Mouse (Mus musculus) adrenal gland, postnatal 10 days (tissue): ENCODE data around the gene Dmxl2. TPM values are rescaled to one million over a fixed set of nuclear protein-coding genes. Genes with fewer than 3 reads are reported as not detected.

ENCODE experiments used
- DNase-seq: peaks from one replicate; pipeline ENCODE4 v3.0.0; 2021; ENCODE audit warnings: mixed read lengths
- long read RNA-seq, 2 experiments: library from polyadenylated mRNA; stranded (forward); transcript quantifications; one replicate each; pipeline ENCODE4 v2.0.0; 2021
- total RNA-seq, 2 experiments: library from RNA; stranded (reverse); gene quantifications; 2 replicates each; pipeline ENCODE4 v1.2.3; 2021

The Dmxl2 gene
- 10 to 100 TPM; 11.7 to 15.2 TPM for total RNA-seq
- long read RNA-seq, experiment 1, partial matches to known transcripts = 3 of 3 reads
- long read RNA-seq, experiment 1, other reads (novel, unspliced or antisense) = 0 of 3 reads
- long read RNA-seq, experiment 2 = 0 reads

DNA sequence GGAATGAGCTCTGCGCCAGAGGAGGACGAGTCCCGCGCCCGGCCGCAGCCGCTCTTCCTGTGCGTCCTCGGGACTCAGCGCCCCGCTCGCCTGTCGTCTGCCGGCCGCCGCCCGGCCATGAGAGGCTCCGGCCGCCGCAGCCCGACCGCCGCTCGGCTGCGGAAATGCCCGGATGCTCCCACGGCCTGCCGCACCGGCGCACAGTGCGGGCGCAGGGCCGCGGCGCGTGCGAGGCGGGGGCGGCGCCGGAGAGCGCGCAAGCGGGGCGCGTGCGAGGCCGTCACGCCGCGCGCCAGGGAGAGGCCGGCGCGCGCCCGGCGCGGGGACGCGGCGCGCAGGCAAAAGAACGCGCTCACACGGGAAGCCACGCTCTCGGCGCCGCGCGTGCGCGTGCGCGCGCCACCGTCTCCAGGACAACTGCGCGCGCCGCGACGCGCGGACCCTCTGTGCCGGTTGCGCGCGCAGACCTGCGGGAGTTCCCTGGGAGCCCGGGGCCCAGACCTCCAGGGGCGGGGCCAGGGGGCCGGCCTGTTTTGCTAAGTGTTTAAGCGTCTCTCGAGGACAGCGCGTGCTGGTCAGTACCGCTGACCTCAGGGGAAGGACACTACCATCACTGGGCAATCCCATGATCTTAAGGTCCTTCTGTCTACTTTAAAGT lies at the start of gene Dmxl2:
Gene Dmxl2 (minus strand): TSS at position 174 of the 658 bp plus-strand sequence.
- DNase-seq = peak; percentile 93

DNA sequence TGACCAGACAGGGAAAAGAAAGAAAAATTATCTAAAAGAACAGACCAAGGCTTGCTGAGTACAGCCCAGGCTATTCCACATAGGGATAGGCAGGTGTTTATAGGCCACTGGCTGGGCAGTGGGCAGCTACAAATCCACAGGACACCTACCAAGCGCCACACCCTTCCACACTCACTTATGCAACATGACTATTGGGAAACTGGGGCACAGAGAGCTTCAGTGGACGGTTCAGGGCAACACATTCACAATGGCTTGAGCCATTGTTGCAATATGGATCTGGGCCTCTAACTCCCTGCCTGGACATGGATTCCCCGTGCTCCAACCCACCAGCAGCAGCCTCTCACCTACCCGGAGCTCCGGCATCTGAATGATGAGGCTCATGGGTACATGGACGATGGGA lies 48.0 kb upstream of the Dmxl2 start:
- no peak for DNase-seq

DNA sequence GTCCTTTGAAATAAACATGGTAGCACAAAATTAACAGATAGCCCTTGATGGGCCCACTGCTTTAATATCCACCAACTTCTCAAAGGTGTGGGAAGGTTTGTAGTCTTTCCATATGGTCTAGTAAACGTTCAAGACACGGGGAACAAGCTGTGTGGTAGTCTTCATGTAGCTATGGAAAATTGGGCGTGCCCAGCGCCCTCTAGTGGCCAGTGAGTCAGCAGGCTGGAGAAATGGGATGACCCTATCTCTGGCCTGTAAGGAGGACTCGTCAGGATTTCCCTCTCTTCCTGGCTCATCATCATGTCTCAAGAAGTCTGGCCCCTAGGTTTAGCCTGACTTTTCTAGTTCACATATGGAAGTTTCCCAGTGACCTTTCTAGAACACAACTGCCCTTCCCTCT lies 46.1 kb upstream of the Dmxl2 start:
- peak; percentile 79 for DNase-seq

DNA sequence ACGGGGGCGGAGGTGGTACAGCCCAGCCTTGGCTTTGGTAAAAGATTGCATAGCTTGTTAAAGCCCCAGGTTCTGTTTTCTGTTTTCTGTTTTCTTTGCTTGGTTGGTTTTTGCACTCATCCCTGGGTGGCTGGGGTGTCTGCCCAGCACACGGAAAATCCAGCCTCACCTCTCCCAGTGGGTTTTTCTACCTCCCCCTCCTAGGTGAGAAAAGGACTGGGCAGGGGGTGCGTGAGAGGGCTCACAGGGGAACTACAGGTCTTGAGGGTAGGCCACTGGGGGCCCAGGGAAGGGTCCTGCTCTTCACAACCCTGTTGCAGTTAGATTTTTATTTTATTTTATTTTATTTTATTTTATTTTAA lies 43.5 kb upstream of the Dmxl2 start:
- DNase-seq = no peak

DNA sequence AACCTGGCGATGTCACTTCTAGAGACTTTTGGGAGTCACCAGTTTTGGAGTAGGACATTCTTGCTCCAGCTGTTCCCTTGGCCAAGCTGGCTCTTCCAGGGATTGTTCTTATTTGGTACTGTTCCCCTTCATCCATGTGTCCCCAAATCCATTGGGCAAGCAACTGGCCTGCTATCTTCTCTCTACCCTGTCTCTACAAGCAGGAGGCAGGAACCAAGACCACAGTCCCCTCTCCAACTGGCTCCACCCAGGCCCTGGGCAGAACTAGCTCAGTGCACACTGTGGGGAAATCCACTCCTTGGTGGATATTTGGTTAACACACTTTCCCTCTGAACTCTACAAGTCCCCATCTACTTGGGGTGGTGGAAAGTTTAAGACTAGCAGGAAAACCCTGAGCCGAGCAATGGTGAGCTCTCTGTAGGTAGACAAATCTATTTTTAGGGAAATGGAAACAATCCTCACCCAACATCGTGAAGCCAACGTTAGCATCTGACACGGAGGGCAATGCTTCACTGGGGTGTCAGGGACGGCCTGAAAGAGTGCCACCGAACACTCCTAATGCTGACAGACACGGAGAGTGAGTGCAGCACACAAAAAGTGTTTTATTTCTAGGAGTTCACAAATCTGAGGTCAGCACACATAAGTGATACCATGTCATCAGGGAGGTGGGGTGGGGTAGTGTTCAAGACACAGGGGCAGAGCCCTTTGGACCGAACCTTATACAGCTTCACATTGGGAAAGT lies 43.0 kb upstream of the Dmxl2 start:
- DNase-seq = no peak

DNA sequence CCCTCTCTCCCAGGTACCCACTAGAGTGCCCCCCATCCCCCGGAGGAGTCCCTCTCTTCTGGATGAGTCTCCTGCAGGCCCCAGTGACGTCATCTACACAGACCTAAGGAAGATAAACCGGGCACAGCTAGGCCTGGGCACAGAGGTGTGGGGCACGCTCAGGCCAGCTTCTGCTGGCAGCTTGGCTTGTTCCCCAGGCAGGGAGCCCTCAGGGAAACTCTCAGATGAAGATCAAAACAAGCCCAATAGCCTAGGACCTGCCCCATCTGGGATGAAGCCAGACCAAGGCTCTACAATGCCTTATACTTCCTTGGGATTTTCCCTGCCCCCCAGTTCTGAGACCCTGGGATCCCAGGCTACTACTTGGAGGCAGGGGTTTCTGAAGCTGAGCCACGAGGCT lies 39.4 kb upstream of the Dmxl2 start:
- DNase-seq = peak; percentile 58

DNA sequence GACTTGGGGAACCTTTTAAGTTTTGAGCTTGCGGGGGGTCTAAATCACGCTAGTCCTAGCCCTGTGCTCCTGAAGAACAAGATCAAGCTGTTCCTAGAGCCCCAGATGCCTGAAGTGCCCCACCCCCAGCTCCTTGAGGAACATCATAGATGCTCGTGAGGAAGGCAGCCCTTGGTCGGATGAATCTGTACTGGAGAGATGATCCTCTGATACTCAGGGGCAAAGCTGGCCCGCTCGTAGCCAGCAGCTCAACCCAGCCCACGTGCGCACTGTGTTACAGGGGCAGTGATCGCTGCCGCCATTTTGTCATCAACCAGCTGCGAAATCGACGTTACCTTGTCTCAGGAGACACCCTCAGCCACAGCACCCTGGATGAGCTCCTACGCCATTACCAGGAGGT lies 37.3 kb upstream of the Dmxl2 start, which contains the start of gene Sh2d7:
Gene Sh2d7 (plus strand): TSS at position 301 of the 400 bp plus-strand sequence.
- DNase-seq = no peak

DNA sequence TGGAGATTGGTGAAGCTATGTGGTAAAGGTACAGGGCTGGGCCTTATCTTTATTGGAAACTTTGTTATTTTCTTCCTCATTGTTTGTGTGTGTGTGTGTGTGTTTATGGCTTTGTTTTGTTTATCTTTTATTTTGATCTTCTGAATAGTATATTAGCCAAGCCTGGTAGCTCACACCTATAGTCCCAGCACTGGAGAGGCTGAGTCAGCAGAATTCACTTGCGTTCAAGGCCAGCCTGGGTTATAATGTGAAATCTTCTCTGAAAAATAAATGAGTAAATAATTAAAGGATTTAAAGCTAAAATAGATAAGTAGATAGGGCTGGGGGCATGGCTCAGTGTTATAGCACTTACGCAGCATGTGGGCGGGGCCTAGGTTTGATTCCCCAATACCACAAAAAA lies 36.8 kb upstream of the Dmxl2 start:
- no peak for DNase-seq

DNA sequence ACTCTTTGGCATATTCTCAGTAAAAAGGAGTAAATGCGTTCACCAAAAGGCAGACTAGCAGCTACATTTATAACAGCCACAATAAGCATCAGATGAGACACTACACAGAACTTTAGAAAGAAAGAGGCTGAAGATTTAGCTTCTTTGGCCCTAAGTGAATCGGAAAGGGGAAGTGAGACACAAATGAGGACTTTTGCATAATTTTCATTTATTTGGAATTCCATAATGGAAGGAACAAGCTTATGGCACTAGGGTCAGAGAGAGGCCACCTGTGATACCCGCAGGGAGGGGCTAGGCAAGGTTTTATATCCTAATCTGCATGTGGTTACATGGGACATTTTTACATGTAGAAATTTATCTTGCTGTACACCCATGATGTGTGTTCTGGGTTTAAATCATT lies 36.1 kb upstream of the Dmxl2 start:
- no peak for DNase-seq

DNA sequence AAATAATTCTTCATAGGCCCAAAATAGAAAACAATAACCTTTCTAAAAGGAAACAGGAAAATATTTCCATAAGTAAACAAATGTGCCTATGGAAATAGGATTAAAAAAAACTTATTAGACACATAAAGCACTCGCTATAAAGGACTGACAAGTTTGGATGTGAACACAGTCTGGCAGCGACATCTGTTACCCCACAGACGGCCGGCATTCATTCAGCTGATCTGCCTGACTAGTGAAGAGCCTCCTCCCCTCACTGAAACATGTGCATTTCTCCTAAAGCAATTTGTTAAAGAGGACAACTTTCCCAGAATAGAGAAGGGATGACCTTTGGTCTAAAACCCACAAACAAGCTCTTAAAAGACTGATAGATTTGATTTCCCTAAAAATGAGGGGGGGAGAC lies 35.6 kb upstream of the Dmxl2 start:
- no peak for DNase-seq

DNA sequence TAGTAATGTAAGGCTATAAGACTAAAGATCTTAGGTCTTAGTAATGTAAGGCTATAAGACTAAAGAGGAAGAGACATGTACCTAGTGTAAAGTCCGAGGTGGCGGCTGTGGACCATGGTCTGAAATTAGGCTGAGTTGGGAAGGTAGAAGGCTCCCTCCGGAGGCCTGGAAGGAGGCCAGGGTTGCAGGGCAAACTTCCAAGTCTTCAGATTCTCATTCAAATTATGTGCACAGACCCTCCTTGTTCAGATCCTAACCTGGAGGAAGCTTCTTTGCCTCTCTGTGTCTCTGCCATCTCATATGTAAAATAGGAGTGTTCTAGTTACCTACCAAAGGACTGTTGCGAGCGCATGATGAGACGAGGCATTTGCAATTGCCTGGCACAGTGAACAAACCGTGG lies 34.8 kb upstream of the Dmxl2 start:
- peak; percentile 45 for DNase-seq

DNA sequence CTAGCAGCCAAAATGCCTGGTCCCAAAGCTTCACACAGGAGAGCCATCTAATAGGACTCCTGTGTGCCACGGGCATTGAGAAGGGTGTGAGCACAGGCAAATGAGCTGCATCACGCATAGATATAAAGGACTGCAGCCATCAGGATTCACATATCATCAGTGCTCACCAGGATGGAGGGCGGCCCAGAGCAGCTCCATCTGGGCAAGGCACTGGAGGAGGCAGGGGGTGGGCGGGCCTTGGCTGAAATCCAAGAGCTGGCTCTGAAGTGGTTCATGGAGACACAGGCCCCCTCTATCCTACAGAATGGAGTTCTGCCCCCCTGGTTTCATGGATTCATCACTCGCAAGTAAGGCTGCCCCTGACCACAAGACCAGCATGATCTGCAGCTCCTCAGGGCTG lies 32.5 kb upstream of the Dmxl2 start:
- peak; percentile 34 for DNase-seq

DNA sequence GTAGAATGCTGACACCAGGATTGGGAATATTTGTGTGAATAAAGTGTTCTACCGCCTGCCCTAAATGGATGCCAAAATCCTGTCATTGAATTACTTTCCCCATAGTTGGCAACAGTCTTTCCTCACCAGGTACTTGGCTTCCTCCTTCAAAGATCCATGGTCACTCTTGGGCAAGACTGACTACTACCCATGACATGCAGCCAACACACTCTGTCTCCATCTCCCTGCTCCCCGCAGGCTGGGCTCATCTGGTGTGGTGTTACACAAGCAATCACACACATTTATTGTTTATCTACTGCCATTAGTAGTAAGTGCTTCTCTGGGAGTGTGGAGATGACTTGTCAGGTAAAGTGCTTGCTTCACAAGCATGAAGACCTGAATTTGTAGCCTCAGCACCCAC lies 31.5 kb upstream of the Dmxl2 start:
- DNase-seq = no peak

DNA sequence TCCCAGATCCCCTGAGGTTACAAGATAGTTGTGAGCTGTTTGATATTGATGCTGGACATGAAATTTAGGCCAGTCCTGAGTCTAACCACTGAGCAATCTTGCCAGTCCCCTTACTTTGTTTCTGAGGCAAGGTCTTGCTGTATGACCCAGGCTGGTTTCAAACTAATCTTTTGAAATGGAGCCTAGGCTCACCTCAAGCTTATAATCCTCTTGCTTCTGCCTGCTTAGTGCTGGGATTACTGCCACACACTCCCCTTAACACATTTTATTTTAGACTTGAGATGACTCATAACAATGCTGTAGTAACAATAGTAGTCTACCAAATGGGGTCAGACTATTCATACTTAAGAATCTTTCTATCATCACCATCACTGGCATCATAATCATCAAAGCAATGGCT lies 30.0 kb upstream of the Dmxl2 start:
- DNase-seq = no peak

DNA sequence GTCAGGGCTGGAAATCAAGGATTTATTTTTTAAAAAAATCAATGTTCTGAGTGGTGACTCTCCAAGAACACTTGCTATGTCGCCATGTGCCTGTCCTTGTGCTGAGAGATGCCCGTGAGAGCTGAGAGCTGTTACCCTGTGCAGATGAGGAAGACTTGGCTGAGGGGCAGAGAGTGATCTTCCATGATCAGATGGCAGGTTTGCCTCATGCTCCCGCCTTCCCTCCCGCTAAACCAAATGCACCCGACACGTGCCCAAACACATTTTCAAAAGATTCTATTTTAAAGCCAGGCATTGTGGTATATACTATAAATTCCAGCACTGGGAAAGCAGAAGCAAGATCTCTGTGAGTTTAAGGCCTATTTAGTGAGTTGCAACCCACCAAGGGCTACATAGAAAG lies 29.4 kb upstream of the Dmxl2 start:
- no peak for DNase-seq

DNA sequence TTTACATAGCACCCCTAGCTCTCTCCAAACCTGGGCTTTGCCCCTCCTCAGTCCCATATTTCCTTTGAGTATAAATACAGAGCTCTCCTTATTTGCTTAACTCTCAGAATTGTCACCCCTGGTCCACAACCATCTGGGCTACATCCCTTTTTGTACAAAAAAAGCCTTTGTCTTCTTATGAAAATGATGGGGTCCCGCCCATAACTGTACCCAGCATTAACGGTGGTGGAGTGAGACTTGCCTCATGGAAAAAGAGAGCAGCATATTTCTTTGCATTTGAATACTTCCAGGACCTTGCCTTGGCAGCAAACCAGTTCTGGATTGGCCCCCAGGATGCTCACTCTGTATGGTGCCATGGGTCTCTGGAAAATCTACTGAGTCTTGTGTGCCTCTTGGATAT lies 28.5 kb upstream of the Dmxl2 start:
- DNase-seq = no peak

DNA sequence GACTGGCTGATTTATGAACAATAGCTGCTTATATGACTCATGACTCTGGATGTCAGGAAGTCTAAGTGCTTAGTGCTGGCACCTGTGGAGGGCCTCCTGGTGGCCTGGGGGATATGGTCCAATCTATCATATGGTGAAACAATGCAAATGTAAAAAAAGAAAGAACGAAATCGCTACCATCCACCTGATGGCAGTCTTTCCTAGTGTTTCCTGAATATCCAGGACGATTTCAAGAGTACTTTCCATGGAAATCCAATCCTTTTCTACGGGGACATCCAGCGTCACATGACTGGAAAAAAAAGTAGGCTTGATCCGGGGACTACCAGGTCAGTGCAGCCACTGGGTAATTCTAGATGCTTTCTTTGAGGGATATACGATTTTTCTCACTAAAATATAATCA lies 26.3 kb upstream of the Dmxl2 start:
- no peak for DNase-seq

DNA sequence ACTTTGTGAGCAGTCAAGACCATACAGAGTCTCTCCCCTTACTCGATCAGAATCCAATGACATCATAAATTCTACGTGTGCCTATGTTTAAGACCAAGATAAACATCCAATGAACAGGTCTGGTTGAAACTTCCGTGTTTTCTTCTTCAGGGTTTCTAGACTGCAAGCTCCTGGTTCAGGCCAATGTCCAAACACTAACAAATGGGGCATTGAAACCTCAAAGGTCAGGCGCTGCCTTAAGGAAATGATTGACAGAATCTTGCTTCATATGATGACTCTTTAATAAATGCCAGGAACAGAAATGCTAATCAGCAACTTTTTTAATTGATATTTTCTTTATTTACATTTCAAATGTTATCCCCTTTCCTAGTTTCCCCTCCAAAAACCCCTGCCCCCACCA lies 18.9 kb upstream of the Dmxl2 start:
- no peak for DNase-seq

DNA sequence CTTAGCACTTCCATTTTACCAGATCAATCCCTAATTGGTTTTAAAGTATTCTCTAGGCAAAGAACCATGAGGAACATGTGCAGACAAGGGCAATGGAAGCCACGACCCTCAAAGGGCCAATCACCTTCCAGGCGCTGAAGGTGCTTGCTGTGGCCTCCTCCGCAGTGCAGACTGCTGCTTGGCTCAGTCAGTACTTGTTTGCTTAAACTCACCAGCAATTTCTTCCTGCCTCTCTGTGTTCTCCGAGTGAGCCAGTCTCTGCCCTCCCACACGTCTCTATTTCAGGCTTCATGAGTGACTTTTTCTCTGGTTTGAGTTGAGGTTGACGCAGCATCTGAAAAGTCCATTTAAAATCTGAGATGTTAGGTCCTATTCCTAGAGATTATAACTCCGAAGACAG lies 17.5 kb upstream of the Dmxl2 start:
- no peak for DNase-seq

DNA sequence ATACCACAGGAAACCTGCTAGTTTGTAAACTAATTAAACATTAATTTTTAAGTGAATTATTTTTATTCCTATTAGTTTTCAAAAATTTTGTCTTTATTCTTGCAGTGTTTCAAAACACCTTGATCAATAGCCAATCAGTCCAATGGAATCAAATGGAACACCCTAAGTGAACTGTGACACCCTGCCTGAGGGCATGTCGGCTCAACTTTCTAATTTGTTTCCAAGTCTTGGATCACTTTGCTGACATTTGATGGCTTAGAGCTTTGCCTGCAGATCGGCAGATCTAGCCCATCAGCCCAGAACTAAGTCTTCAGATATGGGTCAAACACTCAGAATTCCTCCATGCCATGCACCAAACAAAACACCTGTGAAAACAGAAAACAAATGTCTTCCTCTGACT lies 14.6 kb upstream of the Dmxl2 start:
- DNase-seq = no peak

DNA sequence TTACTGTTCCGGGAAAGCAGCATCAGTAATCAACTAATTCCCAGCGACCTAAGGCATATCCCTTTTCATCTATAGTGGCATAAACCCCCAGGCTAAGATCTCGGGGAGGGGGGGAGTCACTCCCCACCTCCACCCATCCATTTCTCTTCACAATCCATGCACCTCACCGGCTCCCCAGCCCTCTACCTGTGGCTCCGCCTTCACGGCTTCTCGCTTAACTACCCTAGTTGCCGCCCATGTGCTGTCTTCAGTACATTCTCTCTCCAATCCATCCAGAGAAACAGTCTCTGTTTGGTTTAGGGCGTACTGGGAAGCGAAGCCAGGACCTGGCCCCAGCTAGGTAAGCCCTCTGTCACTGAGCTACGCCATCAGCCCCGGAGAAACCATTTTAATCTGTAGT lies 1.4 kb upstream of the Dmxl2 start:
- DNase-seq = no peak

DNA sequence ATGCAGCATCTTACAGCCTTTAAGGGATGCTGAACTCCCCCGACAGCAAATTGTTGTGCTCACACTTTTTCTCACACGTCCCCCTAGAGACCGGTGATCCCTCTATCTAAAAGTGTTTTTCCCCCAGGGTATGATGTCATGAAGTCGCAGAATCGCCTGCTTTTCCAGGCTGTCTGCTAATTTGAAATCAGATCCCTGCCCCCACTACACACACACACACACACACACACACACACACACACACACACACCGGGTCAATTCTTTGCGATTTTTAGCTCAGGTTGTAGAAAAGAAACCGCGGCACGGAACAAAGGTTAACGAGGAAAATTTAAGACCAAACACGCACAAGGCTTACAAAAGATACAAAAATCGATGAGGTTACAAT lies 677 bp upstream of the Dmxl2 start:
- no peak for DNase-seq

DNA sequence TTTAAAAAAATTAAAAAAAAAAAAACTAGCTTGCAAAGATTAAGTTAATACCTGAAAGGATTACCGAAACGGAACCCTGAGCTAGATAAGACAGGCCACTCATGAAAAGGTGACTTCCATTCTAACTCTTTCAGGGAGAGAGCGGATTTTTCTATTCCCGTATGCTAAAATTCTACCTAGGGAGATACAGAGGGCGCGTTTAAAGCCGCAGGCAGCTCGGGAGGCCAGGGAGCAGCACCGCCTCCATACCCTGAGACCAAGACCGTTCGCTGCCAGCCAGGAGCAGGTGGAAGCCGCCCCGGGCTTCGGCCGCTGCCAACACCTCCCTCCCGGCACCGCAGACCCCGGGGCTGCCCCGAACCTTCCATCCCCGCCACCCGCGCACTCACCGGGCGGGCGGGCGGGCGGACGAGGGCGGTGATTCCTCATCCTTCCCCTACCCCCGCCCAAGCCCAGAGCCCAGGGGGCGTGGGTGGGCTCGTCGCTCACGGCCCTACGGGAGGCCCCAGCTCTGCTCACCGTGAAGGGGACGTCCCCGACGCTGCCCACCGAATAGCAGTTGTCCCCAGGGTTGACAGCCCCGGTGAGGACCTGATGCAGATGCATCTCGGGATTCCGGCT lies 484 bp downstream of the Dmxl2 start:
- DNase-seq = peak; percentile 60

DNA sequence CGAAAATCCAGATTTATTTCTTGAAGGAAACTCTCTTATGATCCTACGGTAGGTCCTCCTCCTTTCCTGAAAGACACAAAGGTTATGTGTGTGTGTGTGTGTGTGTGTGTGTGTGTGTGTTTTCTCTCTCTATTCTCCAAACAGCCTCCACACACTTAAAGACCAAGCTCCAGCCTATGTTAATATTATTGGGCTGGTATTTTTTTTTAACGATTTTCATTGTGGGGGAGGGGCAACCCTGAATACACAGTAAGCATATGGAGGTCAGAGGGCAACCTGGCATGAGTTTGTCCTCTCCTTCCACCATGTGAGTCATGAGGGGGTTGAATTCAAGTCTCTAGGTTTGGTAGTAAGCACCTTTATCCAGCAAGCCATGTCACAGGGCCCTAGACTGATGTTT lies 1.6 kb downstream of the Dmxl2 start:
- DNase-seq = no peak
